Mouse (Mus musculus) intestine, embryonic 14.5 days (tissue): ENCODE data around the gene Higd1c. TPM values are rescaled to one million over a fixed set of nuclear protein-coding genes. Genes with fewer than 3 reads are reported as not detected.

ENCODE experiments used
- ATAC-seq: fragments of 200-750 bp; cut with Nextera tagmentation; replicated peaks from 2 replicates; pipeline ENCODE4 v1.8.0; 2017; ENCODE audit warnings: low read depth, moderate number of reproducible peaks, moderate TSS enrichment, moderate library complexity; ENCODE audit not compliant: low FRiP score, low TSS enrichment
- DNase-seq: peaks from one replicate; pipeline ENCODE4 v3.0.0-alpha.2; 2018; ENCODE audit warnings: low spot score
- H3K27ac ChIP-seq: fragments of 300-500 bp; sonication (generic); 2 replicates; pipeline ENCODE4 v1.5.1; 2014; ENCODE audit warnings: low read depth, mild to moderate bottlenecking, control low read depth
- H3K27me3 ChIP-seq: fragments of 300-500 bp; sonication (generic); replicated peaks from 2 replicates; pipeline ENCODE4 v1.6.1; 2014; ENCODE audit warnings: low read length, control low read depth; ENCODE audit not compliant: control insufficient read depth, insufficient read depth
- H3K36me3 ChIP-seq: fragments of 300-500 bp; sonication (generic); 2 replicates; pipeline ENCODE4 v1.6.1; 2014; ENCODE audit warnings: low read length, control low read depth; ENCODE audit not compliant: control insufficient read depth, insufficient read depth
- H3K4me1 ChIP-seq: fragments of 300-500 bp; sonication (generic); replicated peaks from 2 replicates; pipeline ENCODE4 v1.6.1; 2014; ENCODE audit warnings: low read length, control low read depth, mixed read lengths; ENCODE audit not compliant: control insufficient read depth, insufficient read depth
- H3K4me2 ChIP-seq: fragments of 300-500 bp; sonication (generic); 2 replicates; pipeline ENCODE4 v1.6.1; 2014; ENCODE audit warnings: low read length
- H3K4me3 ChIP-seq: fragments of 300-500 bp; sonication (generic); 2 replicates; pipeline ENCODE4 v1.5.1; 2014; ENCODE audit warnings: low read depth, low read length, control low read depth, mixed read lengths
- H3K9ac ChIP-seq: fragments of 300-500 bp; sonication (generic); 2 replicates; pipeline ENCODE4 v1.6.1; 2014; ENCODE audit warnings: mild to moderate bottlenecking, low read length
- H3K9me3 ChIP-seq: fragments of 300-500 bp; sonication (generic); 2 replicates; pipeline ENCODE4 v1.6.1; 2016; ENCODE audit warnings: low read length, control low read depth; ENCODE audit not compliant: control insufficient read depth
- WGBS: fragments of 180-500 bp; shearing (Covaris S2); extraction: QIAGEN DNeasy Blood & Tissue Kit; methylation state at CpG from one replicate; pipeline ENCODE4 v1.1.7; 2014; 5-methylcytosine and 5-hydroxymethylcytosine counted together
- polyA plus RNA-seq: library from polyadenylated mRNA; unstranded; fragments of >200 nt; fragmentation: Nextera tagmentation; extraction: Ambion mirVana; gene quantifications from 2 replicates; pipeline ENCODE4 v1.2.1, GENCODE M21; 2014

Higd1c gene
- polyA plus RNA-seq, 1 experiment from 2014 or later: not detected

- DNase-seq: no peak
- ATAC-seq: no peak
- no peak overlapping the region for H3K4me2 ChIP-seq
- H3K27ac ChIP-seq: no peak overlapping the region
- 94% methylated on average over 7 of the region's 7 CpGs for WGBS
- no peak overlapping the region for H3K9ac ChIP-seq
- H3K4me1 ChIP-seq: no peaks in the 10 kb centered on the region
- H3K36me3 ChIP-seq: peaks cover 34% of the 10 kb centered on the region
- no peaks in the 10 kb centered on the region for H3K27me3 ChIP-seq
- H3K4me3 ChIP-seq: no peak overlapping the region
- H3K9me3 ChIP-seq: no peaks in the 10 kb centered on the region
Observed at GRCm38 (mm10) chr15:100391599-100391998, 27.3 kb downstream of the Higd1c start.

- 84% methylated on average over 11 of the region's 11 CpGs for WGBS
- no peak overlapping the region for H3K4me3 ChIP-seq
- no peak overlapping the region for H3K4me2 ChIP-seq
- no peak overlapping the region for H3K9ac ChIP-seq
- no peaks in the 10 kb centered on the region for H3K27me3 ChIP-seq
- DNase-seq (no peak), ATAC-seq (no peak)
- H3K4me1 ChIP-seq: no peaks in the 10 kb centered on the region
- H3K36me3 ChIP-seq: peaks cover 48% of the 10 kb centered on the region
- no peaks in the 10 kb centered on the region for H3K9me3 ChIP-seq
- H3K27ac ChIP-seq: no peak overlapping the region
Observed at GRCm38 (mm10) chr15:100393016-100393415, 28.7 kb downstream of the Higd1c start.

GRCm38 (mm10) chr15:100395561-100395960, 31.2 kb downstream of the Higd1c start:
- no peak overlapping the region for H3K27ac ChIP-seq
- H3K27me3 ChIP-seq: no peaks in the 10 kb centered on the region
- H3K36me3 ChIP-seq: peaks cover 73% of the 10 kb centered on the region
- H3K4me1 ChIP-seq: no peaks in the 10 kb centered on the region
- WGBS: 92% methylated on average over 3 of the region's 3 CpGs
- H3K9ac ChIP-seq: no peak overlapping the region
- H3K4me2 ChIP-seq: no peak overlapping the region
- DNase-seq (no peak), ATAC-seq (no peak)
- H3K4me3 ChIP-seq: no peak overlapping the region
- H3K9me3 ChIP-seq: no peaks in the 10 kb centered on the region

- Histone ChIP-seq H3K27ac (no peak overlapping the region), H3K4me2 (no peak overlapping the region), H3K4me1 (no peaks in the 10 kb centered on the region), H3K9ac (no peak overlapping the region), H3K36me3 (peaks cover 87% of the 10 kb centered on the region), H3K27me3 (no peaks in the 10 kb centered on the region), H3K9me3 (no peaks in the 10 kb centered on the region), H3K4me3 (no peak overlapping the region)
- WGBS: 84% methylated on average over 16 of the region's 16 CpGs
- DNase-seq (no peak), ATAC-seq (no peak)
Observed at GRCm38 (mm10) chr15:100400592-100401250, 36.4 kb downstream of the Higd1c start.

GRCm38 (mm10) chr15:100401811-100402210, 37.5 kb downstream of the Higd1c start:
- Histone ChIP-seq H3K4me3 (no peak overlapping the region), H3K4me1 (no peaks in the 10 kb centered on the region), H3K9ac (no peak overlapping the region), H3K27ac (no peak overlapping the region), H3K27me3 (no peaks in the 10 kb centered on the region), H3K9me3 (no peaks in the 10 kb centered on the region), H3K36me3 (peaks cover 82% of the 10 kb centered on the region), H3K4me2 (no peak overlapping the region)
- DNase-seq: no peak
- no peak for ATAC-seq
- 88% methylated on average over 4 of the region's 4 CpGs for WGBS

GRCm38 (mm10) chr15:100402347-100402746, 38.0 kb downstream of the Higd1c start:
- H3K9ac ChIP-seq: no peak overlapping the region
- no peaks in the 10 kb centered on the region for H3K4me1 ChIP-seq
- 84% methylated on average over 14 of the region's 14 CpGs for WGBS
- no peaks in the 10 kb centered on the region for H3K27me3 ChIP-seq
- H3K27ac ChIP-seq: no peak overlapping the region
- no peak overlapping the region for H3K4me2 ChIP-seq
- DNase-seq (no peak), ATAC-seq (no peak)
- no peak overlapping the region for H3K4me3 ChIP-seq
- no peaks in the 10 kb centered on the region for H3K9me3 ChIP-seq
- peaks cover 76% of the 10 kb centered on the region for H3K36me3 ChIP-seq

- no peaks in the 10 kb centered on the region for H3K27me3 ChIP-seq
- WGBS: 87% methylated on average over 4 of the region's 4 CpGs
- no peaks in the 10 kb centered on the region for H3K4me1 ChIP-seq
- H3K9ac ChIP-seq: no peak overlapping the region
- peaks cover 72% of the 10 kb centered on the region for H3K36me3 ChIP-seq
- no peak for ATAC-seq
- no peaks in the 10 kb centered on the region for H3K9me3 ChIP-seq
- no peak overlapping the region for H3K27ac ChIP-seq
- H3K4me2 ChIP-seq: no peak overlapping the region
- H3K4me3 ChIP-seq: no peak overlapping the region
- no peak for DNase-seq
Observed at GRCm38 (mm10) chr15:100402798-100403197, 38.5 kb downstream of the Higd1c start.

GRCm38 (mm10) chr15:100403318-100404000, 39.1 kb downstream of the Higd1c start:
- ATAC-seq: no peak
- 88% methylated on average over 16 of the region's 16 CpGs for WGBS

GRCm38 (mm10) chr15:100406088-100406487, 41.7 kb downstream of the Higd1c start:
- no peak overlapping the region for H3K4me3 ChIP-seq
- H3K4me1 ChIP-seq: no peaks in the 10 kb centered on the region
- no peak for DNase-seq
- H3K4me2 ChIP-seq: no peak overlapping the region
- no peaks in the 10 kb centered on the region for H3K9me3 ChIP-seq
- WGBS: 77% methylated on average over 5 of the region's 5 CpGs
- H3K36me3 ChIP-seq: peaks cover 64% of the 10 kb centered on the region
- H3K9ac ChIP-seq: no peak overlapping the region
- H3K27ac ChIP-seq: no peak overlapping the region
- ATAC-seq: no peak
- H3K27me3 ChIP-seq: no peaks in the 10 kb centered on the region

More at GRCm38 (mm10) chr15:100403318-100404000, 39.1 kb downstream of the Higd1c start:
- Histone ChIP-seq H3K36me3 (peaks cover 71% of the 10 kb centered on the region), H3K9me3 (no peaks in the 10 kb centered on the region), H3K4me1 (no peaks in the 10 kb centered on the region), H3K4me2 (no peak overlapping the region), H3K9ac (no peak overlapping the region), H3K4me3 (no peak overlapping the region), H3K27me3 (no peaks in the 10 kb centered on the region), H3K27ac (no peak overlapping the region)
- DNase-seq: no peak
